Comparison of ENCODE assay signal across 7 mouse cellular contexts in the genomic region with DNA sequence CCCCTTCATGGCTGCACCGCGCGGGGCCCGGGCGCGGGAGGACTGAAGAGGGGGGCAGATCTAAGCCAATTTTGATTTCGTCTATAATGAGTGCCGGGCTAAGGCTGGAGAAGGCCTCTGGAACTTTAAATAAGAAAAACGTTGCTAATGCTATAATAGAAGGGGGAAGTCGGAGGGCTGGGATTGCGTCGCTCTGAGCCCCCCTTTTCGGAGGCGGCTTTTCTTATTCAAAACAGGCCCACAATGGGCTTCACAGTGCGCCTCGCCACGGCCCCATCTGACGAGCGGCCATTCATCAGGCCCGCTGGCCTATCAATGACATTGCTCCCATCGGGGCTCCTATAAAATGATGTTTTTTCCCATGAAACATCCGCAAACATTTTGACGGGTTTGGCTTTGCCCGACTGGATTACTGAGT. TPM values are rescaled to one million over a fixed set of nuclear protein-coding genes. Genes with fewer than 3 reads are reported as not detected.
A peak's percentile ranks its signal among the peaks of the same experiment; 100 is the strongest.
DNase-seq lines count a peak whose midpoint lies in the region; ATAC-seq and TF ChIP-seq lines count a peak whose summit lies in the region.

Gene Rfx4 (plus strand): TSS at position 277 of the 418 bp plus-strand sequence.

- H3K9ac ChIP-seq in embryonic facial prominence, embryonic 12.5 days: no peak within 1 kb of the TSS
- H3K9ac ChIP-seq in hindbrain, postnatal 0 days (replicated peaks; ENCODE audit: low read length): peak within 1 kb of the TSS; percentile 54
- peak within 1 kb of the TSS; percentile 59 for H3K9ac ChIP-seq in midbrain, embryonic 14.5 days (replicated peaks; ENCODE audit: low read length)

- peak within 1 kb of the TSS; percentile 40 for H3K4me3 ChIP-seq in left cerebral cortex, adult 2 months
- H3K4me3 ChIP-seq in embryonic facial prominence, embryonic 12.5 days: peak within 1 kb of the TSS; percentile 36
- peak within 1 kb of the TSS; percentile 49 for H3K4me3 ChIP-seq in hindbrain, postnatal 0 days (ENCODE audit: low read length)
- peak within 1 kb of the TSS; percentile 43 for H3K4me3 ChIP-seq in midbrain, embryonic 14.5 days (replicated peaks; ENCODE audit: low read depth, low read length)

- no peaks in the 10 kb centered on the region for H3K9me3 ChIP-seq in embryonic facial prominence, embryonic 12.5 days
- no peaks in the 10 kb centered on the region for H3K9me3 ChIP-seq in hindbrain, postnatal 0 days (ENCODE audit: low read length)
- H3K9me3 ChIP-seq in midbrain, embryonic 14.5 days (ENCODE audit: control insufficient read depth, low read length): no peaks in the 10 kb centered on the region

- H3K27me3 ChIP-seq in embryonic facial prominence, embryonic 12.5 days: peaks cover 91% of the 10 kb centered on the region
- H3K27me3 ChIP-seq in hindbrain, postnatal 0 days (ENCODE audit: insufficient read depth, low read length): peaks cover 19% of the 10 kb centered on the region; the same call in 1 of the 2 replicates
- H3K27me3 ChIP-seq in midbrain, embryonic 14.5 days (ENCODE audit: control insufficient read depth, insufficient read depth, low read length): peaks cover 48% of the 10 kb centered on the region

- peak; percentile 52; the same call in 1 of the 2 replicates for ATAC-seq in embryonic facial prominence, embryonic 12.5 days (ENCODE audit: insufficient number of reproducible peaks, insufficient read depth, low FRiP score, low TSS enrichment)
- peak; percentile 79 for ATAC-seq in hindbrain, postnatal 0 days
- ATAC-seq in midbrain, embryonic 14.5 days (ENCODE audit: low FRiP score, low TSS enrichment): peak; percentile 68

- H3K4me1 ChIP-seq in embryonic facial prominence, embryonic 12.5 days: peaks cover 36% of the 10 kb centered on the region
- peaks cover 15% of the 10 kb centered on the region for H3K4me1 ChIP-seq in hindbrain, postnatal 0 days (ENCODE audit: insufficient read depth, low read length)
- H3K4me1 ChIP-seq in midbrain, embryonic 14.5 days (ENCODE audit: control insufficient read depth, insufficient read depth, low read length): peaks cover 39% of the 10 kb centered on the region

- H3K4me2 ChIP-seq in embryonic facial prominence, embryonic 12.5 days (replicated peaks): peak within 1 kb of the TSS; percentile 67
- peak within 1 kb of the TSS; percentile 77 for H3K4me2 ChIP-seq in hindbrain, postnatal 0 days (ENCODE audit: low read depth, low read length)
- H3K4me2 ChIP-seq in midbrain, embryonic 14.5 days (ENCODE audit: low read length): peak within 1 kb of the TSS; percentile 79

- peak within 1 kb of the TSS; percentile 59 for H3K27ac ChIP-seq in left cerebral cortex, adult 2 months
- H3K27ac ChIP-seq in embryonic facial prominence, embryonic 12.5 days: no peak within 1 kb of the TSS
- peak within 1 kb of the TSS; percentile 84 for H3K27ac ChIP-seq in hindbrain, postnatal 0 days
- peak within 1 kb of the TSS; percentile 85 for H3K27ac ChIP-seq in midbrain, embryonic 14.5 days (replicated peaks; ENCODE audit: low read depth, low read length)

- TF ChIP-seq CTCF in left cerebral cortex, adult 2 months (IDR thresholded peaks at IDR 0.05): no peak
- no peak for TF ChIP-seq CTCF in hindbrain, postnatal 0 days (IDR thresholded peaks at IDR 0.05; ENCODE audit: low read depth)

- no peak for DNase-seq in left cerebral cortex, adult 2 months (ENCODE audit: extremely low spot score in 1 of 2, low spot score in 2 of 2)
- no peak for DNase-seq in left cerebral cortex, adult 11 months (ENCODE audit: low spot score)
- peak; percentile 85 for DNase-seq in hindbrain, postnatal 0 days (ENCODE audit: low spot score)
- DNase-seq in midbrain, embryonic 14.5 days: peak; percentile 86
- DNase-seq in urinary bladder, adult 18-20 months (ENCODE audit: low spot score in 2 of 2): no peak
- no peak for DNase-seq in spleen, adult 18-20 months

- WGBS in embryonic facial prominence, embryonic 12.5 days: under 1% methylated on average over 24 of the region's 24 CpGs
- 2% methylated on average over 24 of the region's 24 CpGs for WGBS in hindbrain, postnatal 0 days
- under 1% methylated on average over 24 of the region's 24 CpGs for WGBS in midbrain, embryonic 14.5 days

- H3K36me3 ChIP-seq in embryonic facial prominence, embryonic 12.5 days: no peaks in the 10 kb centered on the region
- H3K36me3 ChIP-seq in hindbrain, postnatal 0 days (ENCODE audit: insufficient read depth, low read length): no peaks in the 10 kb centered on the region
- no peaks in the 10 kb centered on the region for H3K36me3 ChIP-seq in midbrain, embryonic 14.5 days (ENCODE audit: control insufficient read depth, insufficient read depth, low read length)

- intact Hi-C loops in left cerebral cortex, adult 2 months (cut with DNase I): loop anchor here (5.0 kb wide), 1 partner anchor 97 kb away; no protein-coding TSS in a partner anchor

RNA-seq across cellular contexts. Expression of gene Rfx4, which starts in this region (rescaled TPM):
- 10 to 100 TPM; 10.3 to 13.4 TPM for total RNA-seq in left cerebral cortex, adult 2 months (2021)
- polyA plus RNA-seq in embryonic facial prominence, embryonic 12.5 days (2016; fragmentation: Nextera tagmentation; extraction: Ambion mirVana): 1.9 and 2.0 TPM in 2 replicates
- total RNA-seq in hindbrain, postnatal 0 days (2014; rRNA removed): 16.7 and 21.5 TPM in 2 replicates
- polyA plus RNA-seq in hindbrain, postnatal 0 days (2015; fragmentation: Nextera tagmentation; extraction: Ambion mirVana): 16.1 and 17.1 TPM in 2 replicates
- polyA plus RNA-seq in midbrain, embryonic 14.5 days (2014; fragmentation: Nextera tagmentation; extraction: Ambion mirVana): 16.2 and 25.1 TPM in 2 replicates

Comparison
In these comparisons a context has a peak if more than half of its experiments do, and no peak if none do; other contexts are left out.
1. DNase-seq: peak in hindbrain, postnatal 0 days (single experiment) and midbrain, embryonic 14.5 days (single experiment); none in left cerebral cortex, adult 2 months (0 of 2), left cerebral cortex, adult 11 months (single experiment), urinary bladder, adult 18-20 months (0 of 2) and spleen, adult 18-20 months (0 of 2).
2. Peak in every context shown above with its lines, with median percentiles within 50 percentile points of each other: H3K4me3 ChIP-seq, ATAC-seq and H3K4me2 ChIP-seq.